ENCODE assay signal across 8 mouse cellular contexts in genomic region chr1:86618454-86619125, GRCm38 (mm10). TPM values are rescaled to one million over a fixed set of nuclear protein-coding genes. Genes with fewer than 3 reads are reported as not detected.
A peak's percentile ranks its signal among the peaks of the same experiment; 100 is the strongest.
DNase-seq lines count a peak whose midpoint lies in the region; ATAC-seq and TF ChIP-seq lines count a peak whose summit lies in the region.
"Had no signal": no experiment of that assay in that cellular context is flagged by ENCODE, and none has a peak within 500 bp of the region (broad histone marks: within the 10 kb centered on the region; RNA-seq: fewer than 3 reads in every experiment).

No protein-coding gene starts in this region.

- no peak for TF ChIP-seq POLR2A in lung, adult 2 months (IDR thresholded peaks at IDR 0.05; ENCODE audit: borderline replicate concordance, extremely low read depth, low read depth, low read length)

- H3K27me3 ChIP-seq in forebrain, postnatal 0 days (ENCODE audit: insufficient read depth, low read length) = no peaks in the 10 kb centered on the region
- H3K27me3 ChIP-seq: heart, embryonic 15.5 days had no signal

- H3K9me3 ChIP-seq in forebrain, postnatal 0 days (ENCODE audit: low read length) = no peaks in the 10 kb centered on the region
- H3K9me3 ChIP-seq: heart, embryonic 15.5 days had no signal

- H3K27ac ChIP-seq in forebrain, postnatal 0 days (ENCODE audit: low read depth, low read length) = no peak overlapping the region
- H3K27ac ChIP-seq: heart, embryonic 15.5 days had no signal

- H3K4me1 ChIP-seq in forebrain, postnatal 0 days (ENCODE audit: insufficient read depth) = no peaks in the 10 kb centered on the region
- peaks cover 2% of the 10 kb centered on the region; the same call in 1 of the 2 replicates for H3K4me1 ChIP-seq in lung, adult 2 months (ENCODE audit: control insufficient read depth, insufficient read depth, low read length)
- H3K4me1 ChIP-seq: heart, embryonic 15.5 days had no signal

- no peak overlapping the region for H3K9ac ChIP-seq in forebrain, postnatal 0 days
- H3K9ac ChIP-seq: heart, embryonic 15.5 days had no signal

- no peak overlapping the region for H3K4me2 ChIP-seq in forebrain, postnatal 0 days (ENCODE audit: low read depth)
- H3K4me2 ChIP-seq: heart, embryonic 15.5 days had no signal

- peak; percentile 61 for DNase-seq in urinary bladder, postnatal 25 days (ENCODE audit: low spot score)
- no peak for DNase-seq in urinary bladder, postnatal 4 days (ENCODE audit: low spot score in 2 of 2)
- DNase-seq in brain, embryonic 18.5 days (ENCODE audit: low read depth, low spot score) = peak; percentile 55
- DNase-seq in forebrain, postnatal 0 days = peak; percentile 90
- DNase-seq in kidney, postnatal 4 days = peak; percentile 78 to 83
- peak; percentile 13 for DNase-seq in lung, adult 2 months
- DNase-seq in right cerebral cortex, postnatal 10 days (ENCODE audit: low spot score in 2 of 2) = peak; percentile 81 to 86

- H3K36me3 ChIP-seq in forebrain, postnatal 0 days (ENCODE audit: insufficient read depth) = no peaks in the 10 kb centered on the region
- H3K36me3 ChIP-seq: heart, embryonic 15.5 days had no signal

- no peak overlapping the region for H3K4me3 ChIP-seq in forebrain, postnatal 0 days (ENCODE audit: low read depth, low read length)
- no peak overlapping the region for H3K4me3 ChIP-seq in lung, adult 2 months (replicated peaks; ENCODE audit: extremely low read depth, low read depth, low read length)
- H3K4me3 ChIP-seq: heart, embryonic 15.5 days had no signal

- TF ChIP-seq CTCF in forebrain, postnatal 0 days (IDR thresholded peaks at IDR 0.05; ENCODE audit: low read depth) = peak; percentile 89
- peak; percentile 48; the same call in 1 of the 2 replicates for TF ChIP-seq CTCF in lung, adult 2 months (IDR thresholded peaks at IDR 0.05; ENCODE audit: insufficient read depth, low read length)

- WGBS in forebrain, postnatal 0 days = 61% methylated on average over 10 of the region's 10 CpGs
- WGBS in lung, adult 2 months = 59% methylated on average over 10 of the region's 10 CpGs

- ATAC-seq in forebrain, postnatal 0 days = peak; percentile 79

RNA-seq across cellular contexts. Expression of gene Cops7b, which starts 35.9 kb away (rescaled TPM):
- total RNA-seq in forebrain, postnatal 0 days (2014; rRNA removed) = 37.6 and 40.3 TPM in 2 replicates
- polyA plus RNA-seq in forebrain, postnatal 0 days (2015; fragmentation: Nextera tagmentation; extraction: Ambion mirVana) = 54.3 and 54.7 TPM in 2 replicates
- 23.2 and 30.2 TPM in 2 replicates for polyA plus RNA-seq in lung, adult 2 months (2012; rRNA removed)

RNA-seq across cellular contexts. Expression of gene Pde6d, which starts 36.2 kb away (rescaled TPM):
- 44.9 and 59.0 TPM in 2 replicates for total RNA-seq in forebrain, postnatal 0 days (2014; rRNA removed)
- polyA plus RNA-seq in forebrain, postnatal 0 days (2015; fragmentation: Nextera tagmentation; extraction: Ambion mirVana) = 110 and 116 TPM in 2 replicates
- 15.8 and 20.8 TPM in 2 replicates for polyA plus RNA-seq in lung, adult 2 months (2012; rRNA removed)

RNA-seq across cellular contexts. Expression of gene Nppc, which starts 51.8 kb away (rescaled TPM):
- total RNA-seq in forebrain, postnatal 0 days (2014; rRNA removed) = 5.7 and 6.3 TPM in 2 replicates
- polyA plus RNA-seq in forebrain, postnatal 0 days (2015; fragmentation: Nextera tagmentation; extraction: Ambion mirVana) = 7.7 and 9.2 TPM in 2 replicates
- 0.11 and 0.19 TPM in 2 replicates for polyA plus RNA-seq in lung, adult 2 months (2012; rRNA removed)

Comparison
In these comparisons a context has a peak if more than half of its experiments do, and no peak if none do; other contexts are left out.
1. DNase-seq: peak in urinary bladder, postnatal 25 days (single experiment), brain, embryonic 18.5 days (single experiment), forebrain, postnatal 0 days (single experiment), kidney, postnatal 4 days (2 of 2), lung, adult 2 months (single experiment) and right cerebral cortex, postnatal 10 days (2 of 2); none in urinary bladder, postnatal 4 days (0 of 2).